Mouse (Mus musculus): ENCODE measurements around the gene Cox17. TPM values are rescaled to one million over a fixed set of nuclear protein-coding genes. Genes with fewer than 3 reads are reported as not detected.

Gene Cox17
- total and polyA plus RNA-seq, 2 experiments from 2014 or later = 15.0 to 65.3 TPM

GRCm38 (mm10) chr16:38365390-38365789 lies 18.6 kb downstream of the Cox17 start:
- H3K36me3 ChIP-seq (ENCODE audit: insufficient read depth, low read length) = no peaks in the 10 kb centered on the region
- TF ChIP-seq CTCF (IDR thresholded peaks at IDR 0.05) = no peak
- 85% methylated on average over 10 of the region's 10 CpGs for WGBS
- DNase-seq (ENCODE audit: low spot score) (no peak), ATAC-seq (ENCODE audit: low FRiP score) (no peak)
- H3K9ac ChIP-seq (replicated peaks; ENCODE audit: low read length, poor library complexity, severe bottlenecking) = no peak overlapping the region
- H3K4me3 ChIP-seq (ENCODE audit: low read depth, low read length) = no peak overlapping the region
- H3K27me3 ChIP-seq (ENCODE audit: insufficient read depth, low read length) = no peaks in the 10 kb centered on the region
- no peak overlapping the region for H3K27ac ChIP-seq (ENCODE audit: low read depth, low read length)
- H3K4me2 ChIP-seq (ENCODE audit: low read depth, low read length, poor library complexity, severe bottlenecking) = no peak overlapping the region
- no peaks in the 10 kb centered on the region for H3K4me1 ChIP-seq (ENCODE audit: insufficient read depth, low read length)
- no peaks in the 10 kb centered on the region for H3K9me3 ChIP-seq (ENCODE audit: low read length)

- TF ChIP-seq CTCF (IDR thresholded peaks at IDR 0.05) = no peak
- Histone ChIP-seq H3K9me3 (ENCODE audit: low read length) (no peaks in the 10 kb centered on the region), H3K36me3 (ENCODE audit: insufficient read depth, low read length) (no peaks in the 10 kb centered on the region), H3K27ac (ENCODE audit: low read depth, low read length) (no peak overlapping the region), H3K4me3 (ENCODE audit: low read depth, low read length) (no peak overlapping the region), H3K4me2 (ENCODE audit: low read depth, low read length, poor library complexity, severe bottlenecking) (no peak overlapping the region), H3K27me3 (ENCODE audit: insufficient read depth, low read length) (no peaks in the 10 kb centered on the region), H3K9ac (replicated peaks; ENCODE audit: low read length, poor library complexity, severe bottlenecking) (no peak overlapping the region), H3K4me1 (ENCODE audit: insufficient read depth, low read length) (no peaks in the 10 kb centered on the region)
- no peak for ATAC-seq (ENCODE audit: low FRiP score)
- DNase-seq (ENCODE audit: low spot score) = no peak
- 83% methylated on average over 4 of the region's 4 CpGs for WGBS
These were observed 19.4 kb downstream of the Cox17 start for GRCm38 (mm10) chr16:38366231-38366630.

DNA sequence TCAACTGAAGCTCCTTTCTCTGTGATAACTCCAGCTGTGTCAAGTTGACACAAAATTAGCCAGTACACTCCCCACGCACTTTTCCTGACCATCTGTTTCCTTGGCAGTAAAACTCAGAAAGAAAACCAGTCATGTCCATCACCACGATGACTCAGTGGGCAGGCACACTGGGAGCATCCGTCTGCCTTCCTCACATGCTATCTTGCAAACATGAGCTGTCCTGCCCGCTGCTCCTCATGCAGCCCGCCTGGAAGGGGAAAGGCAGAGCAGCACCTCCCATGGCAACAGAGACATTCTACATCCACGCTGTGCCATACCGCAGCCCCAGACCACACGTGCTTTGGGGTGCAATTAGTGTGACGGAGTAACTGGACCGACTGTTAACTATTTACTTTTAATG lies 21.5 kb downstream of the Cox17 start:
- H3K27me3 ChIP-seq (ENCODE audit: insufficient read depth, low read length) = no peaks in the 10 kb centered on the region
- WGBS = 68% methylated on average over 10 of the region's 10 CpGs
- DNase-seq (ENCODE audit: low spot score) (peak; percentile 21), ATAC-seq (ENCODE audit: low FRiP score) (no peak)
- no peak for TF ChIP-seq CTCF (IDR thresholded peaks at IDR 0.05)
- H3K36me3 ChIP-seq (ENCODE audit: insufficient read depth, low read length) = no peaks in the 10 kb centered on the region
- H3K9me3 ChIP-seq (ENCODE audit: low read length) = no peaks in the 10 kb centered on the region
- H3K27ac ChIP-seq (ENCODE audit: low read depth, low read length) = no peak overlapping the region
- H3K4me1 ChIP-seq (ENCODE audit: insufficient read depth, low read length) = no peaks in the 10 kb centered on the region
- H3K4me2 ChIP-seq (ENCODE audit: low read depth, low read length, poor library complexity, severe bottlenecking) = no peak overlapping the region
- no peak overlapping the region for H3K4me3 ChIP-seq (ENCODE audit: low read depth, low read length)
- H3K9ac ChIP-seq (replicated peaks; ENCODE audit: low read length, poor library complexity, severe bottlenecking) = no peak overlapping the region

DNA sequence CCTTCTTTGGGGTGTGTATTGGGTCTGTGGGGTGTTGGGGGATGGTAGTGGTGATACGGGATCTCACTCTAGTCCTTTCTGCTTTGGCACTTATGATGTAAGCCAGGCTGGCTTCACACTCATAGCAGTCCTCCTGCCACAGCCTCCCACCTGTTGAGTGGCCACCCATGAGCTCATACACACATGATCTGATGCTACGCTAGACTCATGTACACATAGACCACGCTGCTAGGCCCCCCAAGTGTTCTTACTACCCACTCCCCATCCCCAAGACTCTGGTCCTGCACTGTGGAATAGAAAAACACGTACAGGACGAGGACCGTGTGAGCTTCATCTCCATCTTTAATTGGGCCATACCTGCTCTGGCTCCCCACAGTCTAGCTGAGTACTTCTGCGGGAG lies 22.2 kb downstream of the Cox17 start:
- Histone ChIP-seq H3K27ac (ENCODE audit: low read depth, low read length) (no peak overlapping the region), H3K9ac (replicated peaks; ENCODE audit: low read length, poor library complexity, severe bottlenecking) (no peak overlapping the region), H3K4me1 (ENCODE audit: insufficient read depth, low read length) (no peaks in the 10 kb centered on the region), H3K36me3 (ENCODE audit: insufficient read depth, low read length) (no peaks in the 10 kb centered on the region), H3K4me2 (ENCODE audit: low read depth, low read length, poor library complexity, severe bottlenecking) (no peak overlapping the region), H3K9me3 (ENCODE audit: low read length) (no peaks in the 10 kb centered on the region), H3K4me3 (ENCODE audit: low read depth, low read length) (no peak overlapping the region), H3K27me3 (ENCODE audit: insufficient read depth, low read length) (no peaks in the 10 kb centered on the region)
- 81% methylated on average over 7 of the region's 7 CpGs for WGBS
- TF ChIP-seq CTCF (IDR thresholded peaks at IDR 0.05) = no peak
- ATAC-seq (ENCODE audit: low FRiP score) = no peak
- no peak for DNase-seq (ENCODE audit: low spot score)

- Histone ChIP-seq H3K36me3 (ENCODE audit: insufficient read depth, low read length) (no peaks in the 10 kb centered on the region), H3K9me3 (ENCODE audit: low read length) (no peaks in the 10 kb centered on the region), H3K4me1 (ENCODE audit: insufficient read depth, low read length) (no peaks in the 10 kb centered on the region), H3K9ac (replicated peaks; ENCODE audit: low read length, poor library complexity, severe bottlenecking) (no peak overlapping the region), H3K4me2 (ENCODE audit: low read depth, low read length, poor library complexity, severe bottlenecking) (no peak overlapping the region), H3K4me3 (ENCODE audit: low read depth, low read length) (no peak overlapping the region), H3K27me3 (ENCODE audit: insufficient read depth, low read length) (no peaks in the 10 kb centered on the region), H3K27ac (ENCODE audit: low read depth, low read length) (no peak overlapping the region)
- ATAC-seq (ENCODE audit: low FRiP score) = no peak
- WGBS = 90% methylated on average over 8 of the region's 8 CpGs
- no peak for DNase-seq (ENCODE audit: low spot score)
- no peak for TF ChIP-seq CTCF (IDR thresholded peaks at IDR 0.05)
These were observed 22.6 kb downstream of the Cox17 start for GRCm38 (mm10) chr16:38369431-38369830.

DNA sequence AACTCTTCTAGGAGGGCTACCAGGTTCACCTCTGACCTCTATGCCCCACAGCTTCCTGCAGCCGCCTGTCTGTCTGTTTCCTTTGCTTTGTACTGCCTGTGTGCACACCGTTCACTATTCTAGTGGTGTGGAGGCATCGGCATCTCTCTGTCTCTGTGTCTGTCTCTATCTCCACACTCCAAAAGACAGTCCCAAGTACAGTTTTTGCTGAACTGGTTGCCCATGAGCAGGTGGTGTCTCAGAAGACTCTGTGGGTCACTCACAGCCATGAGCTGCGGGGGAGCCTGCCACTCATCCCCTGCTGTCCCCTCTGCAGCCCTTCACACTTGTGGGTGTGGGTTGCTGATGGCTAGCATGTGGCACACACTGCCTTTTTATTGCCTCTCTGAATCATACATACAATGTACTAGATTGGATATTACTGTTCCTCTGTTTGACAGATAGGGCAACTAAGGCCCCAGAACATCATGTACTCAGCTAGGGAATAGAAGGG lies 23.2 kb downstream of the Cox17 start:
- Histone ChIP-seq H3K27me3 (ENCODE audit: insufficient read depth, low read length) (no peaks in the 10 kb centered on the region), H3K27ac (ENCODE audit: low read depth, low read length) (no peak overlapping the region), H3K4me2 (ENCODE audit: low read depth, low read length, poor library complexity, severe bottlenecking) (no peak overlapping the region), H3K9me3 (ENCODE audit: low read length) (no peaks in the 10 kb centered on the region), H3K4me1 (ENCODE audit: insufficient read depth, low read length) (no peaks in the 10 kb centered on the region), H3K36me3 (ENCODE audit: insufficient read depth, low read length) (no peaks in the 10 kb centered on the region), H3K9ac (replicated peaks; ENCODE audit: low read length, poor library complexity, severe bottlenecking) (no peak overlapping the region), H3K4me3 (ENCODE audit: low read depth, low read length) (no peak overlapping the region)
- WGBS = 82% methylated on average over 4 of the region's 4 CpGs
- no peak for DNase-seq (ENCODE audit: low spot score)
- TF ChIP-seq CTCF (IDR thresholded peaks at IDR 0.05) = no peak
- ATAC-seq (ENCODE audit: low FRiP score) = no peak
